12 mouse cellular contexts compared by ENCODE assay signal in genomic region chr10:54039754-54040153, GRCm38 (mm10). TPM values are rescaled to one million over a fixed set of nuclear protein-coding genes. Genes with fewer than 3 reads are reported as not detected.
DNase-seq lines count a peak whose midpoint lies in the region; ATAC-seq and TF ChIP-seq lines count a peak whose summit lies in the region.
"Had no signal": no experiment of that assay in that cellular context is flagged by ENCODE, and none has a peak within 500 bp of the region (broad histone marks: within the 10 kb centered on the region; RNA-seq: fewer than 3 reads in every experiment).

No protein-coding gene starts in this region.

- ATAC-seq in neutrophil, adult 5-6 weeks (ENCODE audit: extremely low read depth, insufficient number of reproducible peaks, low FRiP score, poor library complexity, severe bottlenecking), result peak; percentile 20; the same call in 1 of the 2 replicates

- 0 out of 2 replicates have a peak, but pooled peaks cover 2% of the 10 kb centered on the region for H3K79me2 ChIP-seq in heart, adult 2 months (replicated peaks; ENCODE audit: control insufficient read depth, insufficient read depth, low read length)

- WGBS in heart, adult 2 months, result 90% methylated on average over 4 of the region's 4 CpGs

- peak overlapping the region; percentile 76 for H3K27ac ChIP-seq in heart, adult 2 months
- H3K27ac ChIP-seq in brown adipose tissue, adult 24 weeks (replicated peaks; ENCODE audit: low read depth, low read length), result peak overlapping the region; percentile 37; the same call in 1 of the 2 replicates
- H3K27ac ChIP-seq: embryonic facial prominence, embryonic 12.5 days; hindbrain, embryonic 14.5 days; neural tube, embryonic 13.5 days had no signal

- H3K27me3 ChIP-seq in heart, adult 2 months (ENCODE audit: control insufficient read depth, insufficient read depth, low read length), result no peaks in the 10 kb centered on the region
- H3K27me3 ChIP-seq: embryonic facial prominence, embryonic 12.5 days; neural tube, embryonic 13.5 days had no signal

- no peak overlapping the region for H3K4me3 ChIP-seq in heart, adult 2 months
- no peak overlapping the region for H3K4me3 ChIP-seq in brown adipose tissue, adult 24 weeks (ENCODE audit: insufficient read depth, low read depth, low read length)
- H3K4me3 ChIP-seq: embryonic facial prominence, embryonic 12.5 days; neural tube, embryonic 13.5 days had no signal

- DNase-seq in heart, adult 2 months, result no peak
- DNase-seq in heart, postnatal 4 days, result no peak
- peak; percentile 59 for DNase-seq in CD4-positive helper T cell, adult 2 months (ENCODE audit: low read depth, low spot score)
- no peak for DNase-seq in testis, postnatal 10 days (ENCODE audit: low spot score)
- DNase-seq in adrenal gland, postnatal 10 days, result no peak
- no peak for DNase-seq in kidney, postnatal 14 days
- DNase-seq: kidney, postnatal 25 days had no signal

- H3K36me3 ChIP-seq in heart, adult 2 months (ENCODE audit: control insufficient read depth, insufficient read depth, low read length), result peaks cover 6% of the 10 kb centered on the region
- H3K36me3 ChIP-seq: embryonic facial prominence, embryonic 12.5 days; neural tube, embryonic 13.5 days had no signal

- H3K4me1 ChIP-seq in heart, adult 2 months (ENCODE audit: control insufficient read depth, insufficient read depth, low read length), result peaks cover 13% of the 10 kb centered on the region
- peaks cover 9% of the 10 kb centered on the region; the same call in 1 of the 2 replicates for H3K4me1 ChIP-seq in brown adipose tissue, adult 24 weeks (ENCODE audit: control insufficient read depth, insufficient read depth, insufficient read length, low read length)
- H3K4me1 ChIP-seq: embryonic facial prominence, embryonic 12.5 days; neural tube, embryonic 13.5 days had no signal

- intact Hi-C loops in heart, adult 2 months (cut with DNase I), result loop anchor here (2.0 kb wide), 1 partner anchor 35 kb away; no protein-coding TSS in a partner anchor

- no peak for TF ChIP-seq EP300 in heart, adult 2 months (IDR thresholded peaks at IDR 0.05; ENCODE audit: insufficient read depth, low read depth, low read length)

- TF ChIP-seq POLR2A in heart, adult 2 months (IDR thresholded peaks at IDR 0.05; ENCODE audit: insufficient read depth, low read depth, low read length), result no peak

- TF ChIP-seq CTCF in heart, adult 2 months (IDR thresholded peaks at IDR 0.05), result no peak

- no peak overlapping the region for H3K9ac ChIP-seq in heart, adult 2 months (ENCODE audit: low read depth, low read length)
- H3K9ac ChIP-seq: embryonic facial prominence, embryonic 12.5 days; hindbrain, embryonic 14.5 days; neural tube, embryonic 13.5 days had no signal

RNA-seq across cellular contexts. Expression of gene Man1a, which starts 36.7 kb away (rescaled TPM):
- 10 to 100 TPM; 40.1 to 43.2 TPM for total RNA-seq in heart, adult 2 months (2021)
- 6.9 and 14.6 TPM in 2 replicates for polyA plus RNA-seq in heart, adult 2 months (2012; rRNA removed)
- 10 to 100 TPM; 21.4 to 22.1 TPM for total RNA-seq in heart, postnatal 4 days (2021)
- polyA plus RNA-seq in brown adipose tissue, adult 24 weeks (2012; ENCODE audit: insufficient read depth, insufficient read length, missing spikeins), result 7.7 and 9.8 TPM in 2 replicates
- total RNA-seq in neutrophil, adult 5-6 weeks (2017), result 271 and 280 TPM in 2 replicates
- 10 to 100 TPM; 49.5 to 65.6 TPM for total RNA-seq in adrenal gland, postnatal 10 days (2021)
